Mouse (Mus musculus): ENCODE results near the gene Kcnk4. TPM values are rescaled to one million over a fixed set of nuclear protein-coding genes. Genes with fewer than 3 reads are reported as not detected.

Kcnk4 gene
- polyA plus RNA-seq, 1 experiment from 2014 or later: 0.24 TPM

DNA sequence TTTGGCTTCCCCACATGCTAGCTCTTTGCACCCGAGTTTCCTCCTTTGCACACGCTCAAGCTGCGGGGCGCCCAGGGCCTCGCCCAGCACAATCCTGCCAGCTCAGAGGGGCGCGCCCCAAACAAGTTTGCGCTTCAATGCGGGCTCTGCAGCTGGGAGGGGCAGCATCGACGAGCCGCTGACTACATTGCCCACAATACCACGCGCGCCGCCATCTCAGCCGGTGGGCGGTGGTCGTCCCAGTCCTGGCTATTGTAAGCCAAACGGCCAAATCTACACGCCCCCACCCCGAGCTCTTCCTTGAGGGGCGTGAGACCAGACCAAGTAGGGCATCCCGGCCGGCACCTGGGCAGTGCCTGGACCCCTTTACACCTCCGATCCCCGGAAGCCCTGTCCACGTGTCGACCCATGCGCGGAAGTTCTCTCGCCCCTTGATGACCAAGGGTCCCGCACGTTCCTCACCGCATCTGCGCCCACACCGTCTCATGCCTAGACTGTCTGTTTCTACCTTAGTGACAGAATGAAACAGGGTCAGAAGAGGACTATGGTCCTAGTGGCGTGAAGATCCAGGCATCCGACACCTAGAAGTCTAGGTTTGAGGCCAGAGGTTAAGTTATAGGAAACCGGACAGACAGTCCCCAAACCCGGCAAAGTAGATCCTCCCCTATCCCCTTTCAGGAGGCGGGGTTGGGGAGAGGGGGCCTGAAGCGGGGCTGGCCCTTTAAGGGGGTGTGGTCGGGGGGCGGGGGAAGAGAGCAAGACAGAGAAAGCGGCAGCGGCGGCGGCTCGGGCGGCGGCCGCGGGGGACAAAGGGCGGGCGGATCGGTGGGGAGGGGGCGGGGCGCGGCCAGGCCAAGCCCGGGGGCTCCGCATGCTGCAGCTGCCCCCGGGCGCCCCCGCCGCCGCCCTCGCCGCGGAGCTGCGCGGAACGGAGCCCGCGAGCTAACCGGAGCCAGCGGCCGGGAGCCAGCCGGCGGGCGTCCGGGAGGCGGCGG, 40.2 kb upstream of the Kcnk4 start, which contains the start of gene Ppp1r14b:
Gene Ppp1r14b (plus strand): TSS at position 758 of the 995 bp plus-strand sequence.
- Histone ChIP-seq H3K27me3 (ENCODE audit: poor library complexity, severe bottlenecking) (peaks cover 33% of the 10 kb centered on the region), H3K36me3 (replicated peaks) (peaks cover 30% of the 10 kb centered on the region), H3K27ac (peak within 1 kb of the TSS; percentile 95), H3K4me1 (peaks cover 81% of the 10 kb centered on the region), H3K4me3 (peak within 1 kb of the TSS; percentile 86), H3K9me3 (no peaks in the 10 kb centered on the region)
- under 1% methylated on average over 81 of the region's 84 CpGs for WGBS
- peak; percentile 89 for DNase-seq (ENCODE audit: extremely low spot score, low spot score)

- no peak for DNase-seq (ENCODE audit: extremely low spot score, low spot score)
- no peaks in the 10 kb centered on the region for H3K9me3 ChIP-seq
- H3K4me1 ChIP-seq: peaks cover 81% of the 10 kb centered on the region
- 39% methylated on average over 12 of the region's 12 CpGs for WGBS
- H3K27me3 ChIP-seq (ENCODE audit: poor library complexity, severe bottlenecking): peaks cover 40% of the 10 kb centered on the region
- peak overlapping the region; percentile 95 for H3K27ac ChIP-seq
- peak overlapping the region; percentile 86 for H3K4me3 ChIP-seq
- peaks cover 29% of the 10 kb centered on the region for H3K36me3 ChIP-seq (replicated peaks)
These were observed 39.4 kb upstream of the Kcnk4 start for GRCm38 (mm10) chr19:6973581-6974190.

DNA sequence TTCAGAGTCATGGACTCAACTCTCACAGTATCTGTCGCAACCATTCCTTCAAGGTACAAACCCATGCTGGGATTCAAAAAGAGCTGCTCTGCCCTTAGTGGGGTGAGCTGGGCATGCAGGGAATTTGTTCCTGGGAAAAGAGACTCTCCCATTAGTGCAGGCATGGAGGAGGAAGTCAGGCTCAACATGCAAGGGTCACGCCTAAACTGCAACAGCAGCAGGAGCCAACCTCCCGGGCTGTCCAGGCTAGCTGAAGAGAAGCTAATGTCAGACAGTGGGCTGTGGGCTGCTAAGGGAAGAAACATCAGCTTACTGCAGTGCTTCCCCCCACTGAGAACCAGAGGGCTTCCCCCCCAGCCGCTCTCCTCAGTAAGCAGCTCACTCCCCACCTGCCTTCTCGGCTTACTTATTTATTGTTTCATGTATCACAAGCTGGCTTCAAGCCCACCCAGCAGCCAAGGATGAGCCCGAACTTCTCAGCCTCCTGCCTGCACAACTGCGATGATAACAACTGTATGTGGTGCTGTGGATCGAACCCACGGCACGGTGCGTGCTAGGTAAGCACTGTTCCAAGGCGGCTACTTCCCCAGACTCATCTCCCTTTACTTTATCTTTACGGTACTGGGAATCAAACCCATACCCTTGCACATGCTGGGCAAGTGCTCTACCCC, 38.1 kb upstream of the Kcnk4 start:
- no peak for DNase-seq (ENCODE audit: extremely low spot score, low spot score)
- Histone ChIP-seq H3K36me3 (replicated peaks) (peaks cover 16% of the 10 kb centered on the region), H3K27me3 (ENCODE audit: poor library complexity, severe bottlenecking) (peaks cover 53% of the 10 kb centered on the region), H3K9me3 (no peaks in the 10 kb centered on the region), H3K4me1 (peaks cover 80% of the 10 kb centered on the region), H3K27ac (no peak overlapping the region), H3K4me3 (no peak overlapping the region)
- WGBS: 80% methylated on average over 13 of the region's 13 CpGs

- Histone ChIP-seq H3K4me3 (no peak overlapping the region), H3K27ac (0 out of 2 replicates have a peak overlapping the region, but pooled peaks have one; percentile 48), H3K36me3 (replicated peaks) (peaks cover 10% of the 10 kb centered on the region), H3K4me1 (peaks cover 73% of the 10 kb centered on the region), H3K9me3 (no peaks in the 10 kb centered on the region), H3K27me3 (ENCODE audit: poor library complexity, severe bottlenecking) (peaks cover 56% of the 10 kb centered on the region)
- DNase-seq (ENCODE audit: extremely low spot score, low spot score): no peak
- 42% methylated on average over 6 of the region's 6 CpGs for WGBS
These were observed 37.3 kb upstream of the Kcnk4 start for GRCm38 (mm10) chr19:6971644-6972043.

- Histone ChIP-seq H3K27ac (peak overlapping the region; percentile 81), H3K9me3 (no peaks in the 10 kb centered on the region), H3K36me3 (replicated peaks) (peaks cover 12% of the 10 kb centered on the region), H3K27me3 (ENCODE audit: poor library complexity, severe bottlenecking) (peaks cover 56% of the 10 kb centered on the region), H3K4me3 (peak overlapping the region; percentile 65), H3K4me1 (peaks cover 63% of the 10 kb centered on the region)
- DNase-seq (ENCODE audit: extremely low spot score, low spot score): no peak
- 19% methylated on average over 11 of the region's 11 CpGs for WGBS
These were observed 36.3 kb upstream of the Kcnk4 start for GRCm38 (mm10) chr19:6970460-6971085.

DNA sequence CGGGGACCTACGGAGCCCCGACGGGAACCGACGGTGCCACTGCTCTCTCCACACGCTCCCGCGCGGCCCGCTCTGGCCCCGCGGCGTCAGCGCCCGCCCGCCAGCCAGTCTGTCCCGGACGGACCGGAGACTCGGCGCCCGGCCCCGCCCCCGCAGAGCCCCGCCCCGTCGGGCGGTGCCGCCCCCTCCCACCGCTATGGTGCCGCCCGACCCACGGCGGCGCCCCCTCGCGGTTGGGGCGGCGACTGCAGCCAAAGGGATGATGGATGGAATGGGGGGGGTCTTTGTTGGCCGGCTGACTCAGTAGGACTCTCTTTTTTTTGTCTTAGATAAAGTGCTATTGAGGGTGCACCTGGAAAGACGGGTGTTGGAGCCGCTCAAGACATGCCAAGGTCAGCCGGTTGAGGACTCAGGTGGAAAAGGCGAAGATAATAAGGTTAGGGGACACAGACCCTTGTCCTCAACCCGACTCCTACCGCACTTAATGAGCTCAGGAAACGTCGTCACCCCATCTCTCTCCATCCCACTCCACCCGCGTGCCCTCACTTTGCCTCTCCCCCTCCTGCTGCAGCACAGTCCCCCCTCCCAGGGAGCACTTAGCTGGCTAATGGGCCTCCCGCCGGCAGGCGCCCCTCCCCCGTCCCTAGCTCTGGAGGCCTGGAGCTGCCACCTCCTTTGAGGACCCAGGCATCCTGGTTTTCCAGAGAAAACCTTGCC, 35.5 kb upstream of the Kcnk4 start:
- Histone ChIP-seq H3K9me3 (no peaks in the 10 kb centered on the region), H3K27ac (peak overlapping the region; percentile 81), H3K36me3 (replicated peaks) (peaks cover 19% of the 10 kb centered on the region), H3K4me3 (peak overlapping the region; percentile 65), H3K4me1 (peaks cover 63% of the 10 kb centered on the region), H3K27me3 (ENCODE audit: poor library complexity, severe bottlenecking) (peaks cover 56% of the 10 kb centered on the region)
- WGBS: 1% methylated on average over 54 of the region's 55 CpGs
- peak; percentile 52 for DNase-seq (ENCODE audit: extremely low spot score, low spot score)

- Histone ChIP-seq H3K9me3 (no peaks in the 10 kb centered on the region), H3K4me3 (peak overlapping the region; percentile 65), H3K27ac (peak overlapping the region; percentile 81), H3K4me1 (peaks cover 63% of the 10 kb centered on the region), H3K27me3 (ENCODE audit: poor library complexity, severe bottlenecking) (peaks cover 56% of the 10 kb centered on the region), H3K36me3 (replicated peaks) (peaks cover 25% of the 10 kb centered on the region)
- WGBS: 0% methylated on average over 20 of the region's 20 CpGs
- no peak for DNase-seq (ENCODE audit: extremely low spot score, low spot score)
These were observed 35.0 kb upstream of the Kcnk4 start for GRCm38 (mm10) chr19:6969291-6969664.

DNA sequence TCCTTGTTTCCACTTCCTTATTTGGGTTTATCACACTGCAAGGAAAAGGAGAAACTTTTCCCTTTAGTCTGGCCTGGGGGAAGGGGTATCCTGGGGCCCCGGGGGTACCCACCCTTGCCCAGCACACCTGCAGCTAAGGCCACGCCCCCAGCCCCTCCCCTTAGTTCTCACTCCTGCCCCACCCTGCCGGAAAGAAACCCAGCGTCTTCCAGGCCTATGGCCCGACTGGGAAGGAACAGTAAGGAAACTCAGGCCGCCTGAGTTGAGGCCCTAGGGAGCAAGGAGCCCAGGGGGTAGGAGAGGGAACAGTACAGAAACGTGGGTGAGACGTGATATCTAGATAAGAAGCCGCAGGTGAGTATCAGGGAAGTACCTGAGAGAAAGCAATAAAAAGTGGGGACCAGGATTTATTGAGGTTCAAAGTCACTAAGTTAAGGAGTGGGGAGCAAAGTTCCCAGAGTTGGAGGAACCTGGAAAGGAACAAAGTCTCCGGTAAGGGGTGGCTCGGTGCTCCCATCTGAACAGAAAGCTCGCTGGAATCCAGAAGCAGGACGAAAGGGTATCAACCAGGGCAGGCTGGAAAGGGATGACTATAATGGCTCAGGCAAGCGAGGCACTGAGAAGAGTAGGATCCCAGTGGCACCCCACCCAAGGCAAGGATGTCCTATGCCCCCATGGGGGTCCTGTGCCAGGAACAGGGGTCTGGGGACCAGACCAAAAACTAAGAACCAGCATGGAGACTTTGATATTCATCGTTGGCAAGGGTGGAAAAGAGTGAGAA, 34.4 kb upstream of the Kcnk4 start:
- Histone ChIP-seq H3K4me1 (peaks cover 57% of the 10 kb centered on the region), H3K36me3 (replicated peaks) (peaks cover 31% of the 10 kb centered on the region), H3K9me3 (no peaks in the 10 kb centered on the region), H3K27ac (peak overlapping the region; percentile 81; the same call in 1 of the 2 replicates), H3K4me3 (peak overlapping the region; percentile 65), H3K27me3 (ENCODE audit: poor library complexity, severe bottlenecking) (peaks cover 56% of the 10 kb centered on the region)
- DNase-seq (ENCODE audit: extremely low spot score, low spot score): no peak
- 14% methylated on average over 15 of the region's 15 CpGs for WGBS

- Histone ChIP-seq H3K4me1 (peaks cover 20% of the 10 kb centered on the region), H3K27ac (no peak overlapping the region), H3K36me3 (replicated peaks) (peaks cover 67% of the 10 kb centered on the region), H3K4me3 (no peak overlapping the region), H3K9me3 (no peaks in the 10 kb centered on the region), H3K27me3 (ENCODE audit: poor library complexity, severe bottlenecking) (no peaks in the 10 kb centered on the region)
- 89% methylated on average over 10 of the region's 10 CpGs for WGBS
- no peak for DNase-seq (ENCODE audit: extremely low spot score, low spot score)
These were observed 22.1 kb upstream of the Kcnk4 start for GRCm38 (mm10) chr19:6956461-6956860.

DNA sequence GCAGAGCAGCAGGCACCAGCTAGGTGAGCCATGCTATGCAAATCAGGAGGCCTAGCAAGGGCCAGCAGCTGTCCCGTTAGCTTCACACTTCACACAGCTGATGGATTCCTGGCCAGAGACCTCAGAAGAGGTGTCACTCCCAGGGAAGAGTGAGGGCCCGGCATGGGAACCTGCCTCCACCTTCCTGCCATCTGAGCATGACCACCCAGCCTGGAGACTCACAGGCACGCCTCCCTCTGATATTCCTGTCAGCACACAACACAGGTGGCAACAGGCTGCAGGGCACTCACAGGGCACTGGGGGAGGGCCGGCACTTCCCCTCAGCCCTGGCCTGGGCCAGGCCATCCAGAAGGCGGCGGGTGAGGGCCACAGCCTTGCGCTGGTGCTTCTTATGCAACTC, 21.1 kb upstream of the Kcnk4 start:
- WGBS: 86% methylated on average over 7 of the region's 7 CpGs
- Histone ChIP-seq H3K9me3 (no peaks in the 10 kb centered on the region), H3K27ac (no peak overlapping the region), H3K36me3 (replicated peaks) (peaks cover 64% of the 10 kb centered on the region), H3K4me3 (no peak overlapping the region), H3K4me1 (peaks cover 23% of the 10 kb centered on the region), H3K27me3 (ENCODE audit: poor library complexity, severe bottlenecking) (no peaks in the 10 kb centered on the region)
- no peak for DNase-seq (ENCODE audit: extremely low spot score, low spot score)

GRCm38 (mm10) chr19:6954046-6954445, 19.7 kb upstream of the Kcnk4 start:
- 64% methylated on average over 9 of the region's 9 CpGs for WGBS
- peaks cover 50% of the 10 kb centered on the region for H3K36me3 ChIP-seq (replicated peaks)
- no peak for DNase-seq (ENCODE audit: extremely low spot score, low spot score)

More at GRCm38 (mm10) chr19:6954046-6954445, 19.7 kb upstream of the Kcnk4 start:
- peaks cover 33% of the 10 kb centered on the region for H3K4me1 ChIP-seq
- no peaks in the 10 kb centered on the region for H3K27me3 ChIP-seq (ENCODE audit: poor library complexity, severe bottlenecking)
- no peak overlapping the region for H3K27ac ChIP-seq
- peak overlapping the region; percentile 18; the same call in 1 of the 2 replicates for H3K4me3 ChIP-seq
- H3K9me3 ChIP-seq: no peaks in the 10 kb centered on the region

All from forebrain, embryonic 10.5 days (tissue).